Mouse (Mus musculus) stomach, embryonic 16.5 days (tissue): ENCODE measurements around the gene Smtn. TPM values are rescaled to one million over a fixed set of nuclear protein-coding genes. Genes with fewer than 3 reads are reported as not detected.
A peak's percentile ranks its signal among the peaks of the same experiment; 100 is the strongest.

Experiments used
- ATAC-seq: fragments of 200-750 bp; cut with Nextera tagmentation; 2 replicates; pipeline ENCODE4 v1.8.0; 2017; ENCODE audit warnings: moderate number of reproducible peaks, moderate TSS enrichment; ENCODE audit not compliant: insufficient read depth, low FRiP score
- H3K27ac ChIP-seq: fragments of 300-500 bp; sonication (generic); 2 replicates; pipeline ENCODE4 v1.5.1; 2014; ENCODE audit warnings: low read length
- H3K27me3 ChIP-seq: fragments of 300-500 bp; sonication (generic); 2 replicates; pipeline ENCODE4 v1.6.1; 2014; ENCODE audit warnings: low read length, control low read depth, mixed read lengths; ENCODE audit not compliant: control insufficient read depth, insufficient read depth
- H3K36me3 ChIP-seq: fragments of 300-500 bp; sonication (generic); 2 replicates; pipeline ENCODE4 v1.6.1; 2014; ENCODE audit warnings: low read length; ENCODE audit not compliant: control insufficient read depth, insufficient read depth
- H3K4me1 ChIP-seq: fragments of 300-500 bp; sonication (generic); 2 replicates; pipeline ENCODE4 v1.6.1; 2014; ENCODE audit warnings: low read length, control low read depth, mixed read lengths; ENCODE audit not compliant: control insufficient read depth, insufficient read depth
- H3K4me2 ChIP-seq: fragments of 300-500 bp; sonication (generic); 2 replicates; pipeline ENCODE4 v1.6.1; 2014; ENCODE audit warnings: low read depth, low read length, mixed read lengths
- H3K4me3 ChIP-seq: fragments of 300-500 bp; sonication (generic); replicated peaks from 2 replicates; pipeline ENCODE4 v1.5.1; 2014; ENCODE audit warnings: mild to moderate bottlenecking, low read length
- H3K9ac ChIP-seq: fragments of 300-500 bp; sonication (generic); 2 replicates; pipeline ENCODE4 v1.6.1; 2014; ENCODE audit warnings: low read length
- H3K9me3 ChIP-seq: fragments of 300-500 bp; sonication (generic); replicated peaks from 2 replicates; pipeline ENCODE4 v1.6.1; 2016; ENCODE audit warnings: low read length, control low read depth; ENCODE audit not compliant: control insufficient read depth
- WGBS: fragments of 180-500 bp; shearing (Covaris S2); extraction: QIAGEN DNeasy Blood & Tissue Kit; methylation state at CpG from one replicate; pipeline ENCODE4 v1.1.7; 2014; 5-methylcytosine and 5-hydroxymethylcytosine counted together
- polyA plus RNA-seq: library from polyadenylated mRNA; unstranded; fragments of >200 nt; fragmentation: Nextera tagmentation; extraction: Ambion mirVana; gene quantifications from 2 replicates; pipeline ENCODE4 v1.2.1, GENCODE M21; 2015

The Smtn gene
- polyA plus RNA-seq, 1 experiment from 2014 or later = 128 TPM

- Histone ChIP-seq H3K9ac (no peak overlapping the region), H3K36me3 (peaks cover 32% of the 10 kb centered on the region), H3K27me3 (no peaks in the 10 kb centered on the region), H3K4me3 (no peak overlapping the region), H3K27ac (no peak overlapping the region), H3K4me2 (no peak overlapping the region), H3K9me3 (no peaks in the 10 kb centered on the region), H3K4me1 (peaks cover 28% of the 10 kb centered on the region)
- ATAC-seq = no peak
- WGBS = 91% methylated on average over 17 of the region's 17 CpGs
Measured at GRCm38 (mm10) chr11:3533406-3533932, 6.9 kb downstream of the Smtn start.

DNA sequence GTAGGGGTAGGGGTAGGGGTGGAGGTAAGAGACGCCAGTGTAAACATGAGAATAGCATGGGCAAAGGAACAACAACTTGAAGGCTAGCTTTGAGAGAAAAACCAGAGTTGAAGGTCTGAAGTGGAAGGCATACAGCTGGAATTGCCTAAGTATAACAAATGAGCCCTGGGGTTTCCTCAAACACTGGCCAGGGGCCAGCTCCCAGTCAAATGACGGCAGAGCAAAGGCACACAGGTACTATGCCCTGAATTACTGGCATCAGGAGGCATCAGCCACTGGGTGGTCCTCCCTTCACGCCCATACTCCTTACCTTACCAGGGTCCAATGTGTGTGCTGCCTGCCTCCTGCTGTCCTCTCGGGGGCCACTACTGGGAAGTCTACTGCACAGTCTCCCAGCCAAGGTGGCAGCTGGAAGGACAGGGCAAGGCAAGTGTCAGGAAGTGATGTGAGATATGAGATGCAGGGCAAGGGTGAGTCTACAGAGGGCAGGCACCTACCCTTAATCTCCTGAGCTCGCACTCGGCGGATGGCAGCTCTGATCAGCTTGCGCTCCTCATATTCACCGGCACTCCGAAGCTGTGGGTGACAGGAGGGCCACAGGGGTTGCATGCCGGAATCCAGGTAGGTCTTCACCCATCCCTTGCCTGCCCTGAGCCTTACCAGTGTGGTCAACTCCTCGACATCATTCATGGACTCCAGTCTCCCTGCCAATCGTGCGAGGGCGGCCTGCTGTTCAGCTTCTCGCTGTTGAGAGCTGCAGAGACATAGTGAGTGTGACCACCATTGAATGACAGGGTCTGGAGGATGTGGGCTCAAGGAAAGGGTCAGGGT is 8.1 kb downstream of the Smtn start:
- no peaks in the 10 kb centered on the region for H3K9me3 ChIP-seq
- H3K4me3 ChIP-seq = no peak overlapping the region
- no peaks in the 10 kb centered on the region for H3K27me3 ChIP-seq
- ATAC-seq = no peak
- H3K36me3 ChIP-seq = peaks cover 32% of the 10 kb centered on the region
- WGBS = 81% methylated on average over 16 of the region's 16 CpGs
- H3K27ac ChIP-seq = no peak overlapping the region
- H3K4me1 ChIP-seq = peaks cover 22% of the 10 kb centered on the region
- no peak overlapping the region for H3K9ac ChIP-seq
- no peak overlapping the region for H3K4me2 ChIP-seq

DNA sequence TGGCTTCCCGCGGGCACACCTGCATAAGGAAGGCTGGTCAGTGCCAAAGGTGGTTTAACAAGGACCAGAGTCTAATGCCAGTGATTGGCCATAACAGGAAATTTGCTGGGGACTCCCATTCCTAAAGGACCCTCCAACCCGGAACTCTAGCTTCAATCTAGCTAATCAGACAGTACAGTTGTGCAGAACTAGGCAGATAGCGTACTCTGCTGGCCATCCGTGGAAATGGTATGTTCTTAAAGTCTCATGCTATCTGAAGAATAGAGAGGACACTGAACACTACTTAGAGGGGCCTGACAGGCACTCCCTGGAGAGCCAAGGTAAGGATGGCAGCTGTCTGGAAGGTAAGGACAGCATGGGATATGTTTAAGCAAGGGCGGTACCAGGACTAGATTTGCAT is 8.8 kb downstream of the Smtn start:
- Histone ChIP-seq H3K27ac (no peak overlapping the region), H3K9me3 (no peaks in the 10 kb centered on the region), H3K4me1 (peaks cover 16% of the 10 kb centered on the region), H3K27me3 (no peaks in the 10 kb centered on the region), H3K9ac (no peak overlapping the region), H3K36me3 (peaks cover 33% of the 10 kb centered on the region), H3K4me2 (no peak overlapping the region), H3K4me3 (no peak overlapping the region)
- ATAC-seq = no peak
- 84% methylated on average over 6 of the region's 6 CpGs for WGBS

GRCm38 (mm10) chr11:3530731-3531130 is 9.7 kb downstream of the Smtn start:
- Histone ChIP-seq H3K9me3 (no peaks in the 10 kb centered on the region), H3K9ac (no peak overlapping the region; the same call in 1 of the 2 replicates), H3K27ac (no peak overlapping the region), H3K4me2 (no peak overlapping the region), H3K4me3 (no peak overlapping the region), H3K27me3 (no peaks in the 10 kb centered on the region), H3K4me1 (peaks cover 7% of the 10 kb centered on the region), H3K36me3 (peaks cover 40% of the 10 kb centered on the region)
- WGBS = 76% methylated on average over 3 of the region's 3 CpGs
- no peak for ATAC-seq

GRCm38 (mm10) chr11:3529476-3530252 is 10.7 kb downstream of the Smtn start:
- Histone ChIP-seq H3K4me3 (no peak overlapping the region), H3K9me3 (no peaks in the 10 kb centered on the region), H3K4me2 (no peak overlapping the region), H3K9ac (no peak overlapping the region), H3K4me1 (0 out of 2 replicates have a peak, but pooled peaks cover under 1% of the 10 kb centered on the region), H3K36me3 (peaks cover 40% of the 10 kb centered on the region), H3K27ac (no peak overlapping the region), H3K27me3 (no peaks in the 10 kb centered on the region)
- 71% methylated on average over 20 of the region's 20 CpGs for WGBS
- ATAC-seq = peak; percentile 23; the same call in 1 of the 2 replicates

DNA sequence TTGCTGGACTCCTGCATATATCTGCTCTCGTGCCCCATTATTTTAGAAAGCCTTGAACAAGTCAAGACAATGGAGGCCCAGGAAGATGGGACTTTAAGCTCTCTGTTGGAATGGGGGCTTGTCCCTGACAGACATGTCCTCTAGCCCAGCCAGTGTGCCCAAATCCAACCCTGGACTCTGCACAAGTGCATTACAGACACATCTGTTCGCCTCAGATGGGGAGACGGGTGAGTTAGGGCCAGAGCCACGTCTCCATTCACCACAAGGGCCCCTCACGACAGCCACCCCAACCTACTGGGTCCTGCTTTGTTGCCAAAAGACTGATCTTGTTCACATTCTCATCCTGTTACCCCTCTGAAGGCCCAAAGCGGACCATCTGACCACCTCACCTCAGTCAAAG is 12.2 kb downstream of the Smtn start:
- H3K4me1 ChIP-seq = no peaks in the 10 kb centered on the region
- no peak overlapping the region for H3K4me3 ChIP-seq
- peaks cover 39% of the 10 kb centered on the region for H3K36me3 ChIP-seq
- no peaks in the 10 kb centered on the region for H3K9me3 ChIP-seq
- no peak overlapping the region for H3K4me2 ChIP-seq
- ATAC-seq = no peak
- H3K27me3 ChIP-seq = no peaks in the 10 kb centered on the region
- H3K9ac ChIP-seq = no peak overlapping the region
- WGBS = 85% methylated on average over 6 of the region's 6 CpGs
- no peak overlapping the region for H3K27ac ChIP-seq

DNA sequence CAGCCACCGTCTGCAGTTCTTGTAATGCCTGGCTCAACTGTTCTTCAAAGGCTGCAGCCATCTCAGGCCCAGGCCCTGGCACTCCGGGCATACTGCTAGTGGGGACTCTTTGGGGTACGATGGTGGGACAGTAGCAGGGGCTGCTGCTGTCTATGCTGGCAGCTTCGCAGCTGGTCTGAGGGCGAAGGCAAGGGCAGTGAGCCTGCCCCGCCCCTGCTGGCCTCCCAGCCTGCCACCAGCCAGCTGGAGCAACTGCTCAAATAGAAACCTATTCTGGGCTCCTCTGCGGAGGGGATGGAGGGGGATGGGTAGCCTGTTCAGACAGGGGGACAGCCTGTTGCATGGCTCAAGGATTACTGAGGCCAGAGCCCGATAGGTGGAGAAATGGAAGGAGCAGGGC is 12.6 kb downstream of the Smtn start:
- Histone ChIP-seq H3K9ac (no peak overlapping the region), H3K4me2 (no peak overlapping the region), H3K36me3 (peaks cover 41% of the 10 kb centered on the region), H3K4me3 (no peak overlapping the region), H3K27ac (no peak overlapping the region), H3K27me3 (no peaks in the 10 kb centered on the region), H3K4me1 (no peaks in the 10 kb centered on the region), H3K9me3 (no peaks in the 10 kb centered on the region)
- WGBS = 85% methylated on average over 8 of the region's 8 CpGs
- no peak for ATAC-seq

DNA sequence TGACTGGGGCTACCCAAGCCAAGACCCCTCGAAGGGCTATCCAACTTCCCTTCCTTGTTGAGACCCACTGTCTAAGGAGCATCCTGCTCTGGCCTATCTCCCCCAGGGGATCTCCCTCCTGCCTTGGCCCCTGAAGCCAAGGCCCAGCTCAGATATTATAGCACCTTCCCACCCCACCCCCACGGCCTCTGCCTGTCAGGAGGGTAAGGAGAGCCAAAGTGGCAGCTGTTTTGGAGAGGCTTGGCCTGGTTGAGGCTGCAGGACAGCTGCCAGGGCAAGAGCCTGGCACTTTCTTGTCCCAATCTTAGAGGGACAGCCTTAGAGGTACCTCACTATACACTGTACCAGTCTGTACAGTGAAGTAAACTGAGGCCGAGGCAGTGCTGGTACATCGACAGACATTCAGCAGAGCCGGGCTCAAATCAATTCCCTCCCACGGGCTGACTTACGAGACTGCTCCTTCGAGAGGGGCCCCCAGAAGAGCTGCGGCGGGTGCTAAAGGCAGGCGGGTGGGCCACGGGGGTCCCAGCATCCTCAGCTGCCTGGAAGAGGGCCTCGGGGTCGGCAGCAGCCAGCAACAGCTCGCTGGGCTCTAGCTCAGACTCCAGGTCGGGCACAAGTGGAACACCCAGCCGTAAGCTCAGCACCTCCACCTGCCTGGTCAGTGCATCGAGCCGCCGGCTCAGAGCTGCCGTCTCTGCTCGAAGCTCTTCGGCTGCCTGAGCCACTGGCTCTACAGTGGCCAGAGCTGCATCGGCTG is 13.3 kb downstream of the Smtn start:
- Histone ChIP-seq H3K27me3 (no peaks in the 10 kb centered on the region), H3K36me3 (peaks cover 42% of the 10 kb centered on the region), H3K4me1 (no peaks in the 10 kb centered on the region), H3K4me2 (no peak overlapping the region), H3K9me3 (no peaks in the 10 kb centered on the region), H3K4me3 (no peak overlapping the region), H3K27ac (no peak overlapping the region), H3K9ac (no peak overlapping the region)
- 89% methylated on average over 24 of the region's 24 CpGs for WGBS
- ATAC-seq = no peak
